Mouse (Mus musculus) stomach, postnatal 0 days (tissue): ENCODE measurements around the gene Hist1h3f.

ENCODE experiments used
- CTCF ChIP-seq: IDR thresholded peaks from 2 replicates; pipeline ENCODE4 v1.5.1; 2016; ENCODE audit warnings: antibody characterized with exemption, low read depth, mild to moderate bottlenecking, moderate library complexity
- EP300 ChIP-seq: optimal IDR thresholded peaks from 2 replicates; pipeline ENCODE3; 2016; ENCODE audit warnings: antibody characterized with exemption

GRCm38 (mm10) chr13:23529005-23529404, 14.8 kb upstream of the Hist1h3f start:
- no peak for TF ChIP-seq CTCF
- no peak for TF ChIP-seq EP300
